Mouse (Mus musculus): ENCODE measurements around the gene Hagh. TPM values are rescaled to one million over a fixed set of nuclear protein-coding genes. Genes with fewer than 3 reads are reported as not detected.

Gene Hagh
- 97.3 and 196 TPM in 2 replicates for polyA plus RNA-seq (2012; rRNA removed; ENCODE audit: low replicate concordance)

GRCm38 (mm10) chr17:24839842-24840241 lies at the start of gene Hagh:
TSS of gene Hagh (plus strand) at chr17:24840143.

GRCm38 (mm10) chr17:24803952-24804951 lies 35.7 kb upstream of the Hagh start, which contains the start of gene Meiob:
TSS of gene Meiob (plus strand) at chr17:24804289.

DNA sequence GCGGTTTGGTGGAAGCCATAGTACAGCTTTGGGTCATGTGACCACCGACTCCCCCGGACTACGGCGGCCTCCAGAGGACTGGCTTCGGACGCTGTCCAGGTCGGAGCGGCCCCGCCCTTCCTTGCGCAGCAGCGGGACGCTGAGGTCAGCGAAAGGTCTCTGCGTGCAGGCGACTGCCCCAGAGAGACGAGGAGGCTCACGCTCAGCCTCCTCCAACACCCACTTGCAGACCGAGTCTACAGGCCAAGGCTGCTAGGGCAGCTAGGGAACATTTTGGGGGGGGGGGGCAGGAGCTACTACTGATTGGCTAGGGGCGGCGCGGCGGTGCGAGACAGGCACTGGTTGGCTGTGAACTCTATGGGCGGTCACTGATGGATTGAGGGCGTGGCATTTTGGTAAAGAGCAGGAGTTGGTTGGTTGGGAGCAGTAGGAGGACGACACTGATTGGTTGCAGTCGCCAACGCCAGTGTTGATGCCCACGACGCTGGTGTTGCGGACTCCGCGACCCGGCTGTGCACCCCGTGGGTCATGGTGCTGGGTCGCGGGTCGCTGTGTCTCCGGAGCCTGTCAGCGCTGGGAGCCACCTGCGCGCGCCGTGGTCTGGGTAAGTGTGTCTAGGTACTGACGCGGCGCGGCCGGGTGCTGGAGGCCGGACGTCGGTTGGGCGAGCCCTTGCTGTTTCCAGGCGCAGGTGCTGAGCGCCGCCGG lies 10.3 kb downstream of the Hagh start, which contains the start of gene Fahd1:
Gene Fahd1 (minus strand): TSS at position 300 of the 708 bp plus-strand sequence.

DNA sequence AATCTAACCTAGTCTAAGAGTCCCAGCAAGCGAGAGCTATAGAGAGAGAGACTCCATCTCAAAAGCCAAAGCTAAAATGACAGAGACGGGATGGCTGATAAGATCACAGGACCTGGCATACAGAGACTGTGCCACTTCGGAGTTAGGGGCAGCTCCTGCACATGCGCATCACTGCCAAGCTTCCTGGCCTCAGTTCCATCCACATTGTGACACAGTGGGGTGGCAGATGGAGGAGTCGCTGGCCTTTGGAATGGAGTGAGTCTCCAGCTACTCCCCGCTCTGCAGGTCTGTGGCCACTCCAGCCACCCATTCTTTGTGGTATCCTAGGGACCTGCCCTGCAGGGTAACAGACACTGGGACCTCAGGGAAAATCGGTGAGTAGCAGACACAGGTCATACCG lies 25.8 kb downstream of the Hagh start, which contains the start of gene Igfals:
Gene Igfals (plus strand): TSS at position 222 of the 400 bp plus-strand sequence.

GRCm38 (mm10) chr17:24886134-24886931 lies 46.4 kb downstream of the Hagh start, which contains the start of the genes Nubp2 and Spsb3:
TSS of gene Nubp2 (minus strand) at chr17:24886349.
TSS of gene Spsb3 (plus strand) at chr17:24886643.

GRCm38 (mm10) chr17:24894995-24895547 lies 55.1 kb downstream of the Hagh start, which contains the start of the genes Eme2 and Mrps34:
TSS of gene Eme2 (minus strand) at chr17:24895087.
TSS of gene Mrps34 (plus strand) at chr17:24895116.

DNA sequence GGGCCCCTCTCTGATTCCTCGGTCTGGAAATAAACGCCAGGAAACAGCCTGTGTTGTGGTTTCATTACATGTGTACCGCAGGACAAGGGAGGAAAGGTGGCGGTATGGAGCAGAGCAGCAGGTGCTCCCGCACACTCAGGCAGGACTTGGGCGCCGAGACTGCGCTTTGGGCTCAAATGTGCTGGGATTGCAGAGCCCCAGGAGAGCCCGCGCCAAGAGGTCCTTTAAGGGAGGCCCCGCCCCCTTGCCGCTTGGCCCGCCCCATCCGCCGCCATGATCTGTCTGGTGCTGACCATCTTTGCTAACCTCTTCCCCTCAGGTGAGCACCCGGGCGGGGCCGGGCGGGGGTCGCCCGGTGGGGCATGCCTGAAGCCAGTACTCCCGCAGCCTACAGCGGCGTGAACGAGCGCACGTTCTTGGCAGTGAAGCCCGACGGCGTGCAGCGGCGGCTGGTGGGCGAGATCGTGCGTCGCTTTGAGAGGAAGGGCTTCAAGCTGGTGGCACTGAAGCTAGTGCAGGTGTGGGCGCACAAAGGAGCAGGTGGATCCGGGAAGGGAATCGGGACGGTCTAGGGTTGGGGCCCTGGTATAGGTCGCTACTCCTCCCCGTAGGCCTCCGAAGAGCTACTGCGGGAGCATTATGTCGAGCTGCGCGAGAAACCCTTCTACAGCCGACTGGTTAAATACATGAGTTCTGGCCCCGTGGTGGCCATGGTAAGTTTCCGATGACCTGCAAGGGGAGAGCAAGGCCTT lies 56.5 kb downstream of the Hagh start, which contains the start of gene Nme3:
Gene Nme3 (plus strand): TSS at position 260 of the 752 bp plus-strand sequence.

Other genes starting within 250 kb of the Hagh start
- 180 and 186 TPM in 2 replicates for gene Tsc2, start 207.5 kb upstream of the Hagh start, polyA plus RNA-seq (2012; rRNA removed; ENCODE audit: low replicate concordance)
- gene Nthl1, start 207.5 kb upstream of the Hagh start, polyA plus RNA-seq (2012; rRNA removed; ENCODE audit: low replicate concordance), result 21.7 and 22.7 TPM in 2 replicates
- 159 and 182 TPM in 2 replicates for gene Slc9a3r2, start 189.8 kb upstream of the Hagh start, polyA plus RNA-seq (2012; rRNA removed; ENCODE audit: low replicate concordance)
- gene Npw, start 181.7 kb upstream of the Hagh start, polyA plus RNA-seq (2012; rRNA removed; ENCODE audit: low replicate concordance), result 0.75 and 0.93 TPM in 2 replicates
- 59.9 and 96.8 TPM in 2 replicates for gene Zfp598, start 170.5 kb upstream of the Hagh start, polyA plus RNA-seq (2012; rRNA removed; ENCODE audit: low replicate concordance)
- gene Syngr3, start 150.2 kb upstream of the Hagh start, polyA plus RNA-seq (2012; rRNA removed; ENCODE audit: low replicate concordance), result 0.24 and 0.55 TPM in 2 replicates
- 32.2 and 33.0 TPM in 2 replicates for gene Gfer, start 144.0 kb upstream of the Hagh start, polyA plus RNA-seq (2012; rRNA removed; ENCODE audit: low replicate concordance)
- 7.8 and 11.2 TPM in 2 replicates for gene Noxo1, start 143.9 kb upstream of the Hagh start, polyA plus RNA-seq (2012; rRNA removed; ENCODE audit: low replicate concordance)
- 62.3 and 93.0 TPM in 2 replicates for gene Tbl3, start 132.5 kb upstream of the Hagh start, polyA plus RNA-seq (2012; rRNA removed; ENCODE audit: low replicate concordance)
- 0.13 and 0.19 TPM in 2 replicates for gene Rnf151, start 122.1 kb upstream of the Hagh start, polyA plus RNA-seq (2012; rRNA removed; ENCODE audit: low replicate concordance)
- 1,499 and 4,382 TPM in 2 replicates for gene Rps2, start 122.0 kb upstream of the Hagh start, polyA plus RNA-seq (2012; rRNA removed; ENCODE audit: low replicate concordance)
- 368 and 449 TPM in 2 replicates for gene Ndufb10, start 115.7 kb upstream of the Hagh start, polyA plus RNA-seq (2012; rRNA removed; ENCODE audit: low replicate concordance)
- gene Rpl3l, start 112.3 kb upstream of the Hagh start, polyA plus RNA-seq (2012; rRNA removed; ENCODE audit: low replicate concordance), result 0.15 and 0.24 TPM in 2 replicates
- 104 and 170 TPM in 2 replicates for gene Msrb1, start 103.5 kb upstream of the Hagh start, polyA plus RNA-seq (2012; rRNA removed; ENCODE audit: low replicate concordance)
- 0.80 and 5.6 TPM in 2 replicates for gene Hs3st6, start 87.2 kb upstream of the Hagh start, polyA plus RNA-seq (2012; rRNA removed; ENCODE audit: low replicate concordance)
- gene Meiob, start 35.9 kb upstream of the Hagh start, polyA plus RNA-seq (2012; rRNA removed; ENCODE audit: low replicate concordance), result 0.10 TPM in 1 of 2 replicates, not detected in the other
- 10.9 and 14.8 TPM in 2 replicates for gene Fahd1, start 10.2 kb downstream of the Hagh start, polyA plus RNA-seq (2012; rRNA removed; ENCODE audit: low replicate concordance)
- gene Igfals, start 25.9 kb downstream of the Hagh start, polyA plus RNA-seq (2012; rRNA removed; ENCODE audit: low replicate concordance), result 50.0 and 143 TPM in 2 replicates
- gene Nubp2, start 46.2 kb downstream of the Hagh start, polyA plus RNA-seq (2012; rRNA removed; ENCODE audit: low replicate concordance), result 32.7 and 38.4 TPM in 2 replicates
- gene Spsb3, start 46.5 kb downstream of the Hagh start, polyA plus RNA-seq (2012; rRNA removed; ENCODE audit: low replicate concordance), result 53.0 and 84.0 TPM in 2 replicates
- 30.9 and 44.6 TPM in 2 replicates for gene Eme2, start 54.9 kb downstream of the Hagh start, polyA plus RNA-seq (2012; rRNA removed; ENCODE audit: low replicate concordance)
- 141 and 210 TPM in 2 replicates for gene Mrps34, start 55.0 kb downstream of the Hagh start, polyA plus RNA-seq (2012; rRNA removed; ENCODE audit: low replicate concordance)
- gene Nme3, start 56.4 kb downstream of the Hagh start, polyA plus RNA-seq (2012; rRNA removed; ENCODE audit: low replicate concordance), result 39.5 and 77.7 TPM in 2 replicates
- gene Mapk8ip3, start 96.8 kb downstream of the Hagh start, polyA plus RNA-seq (2012; rRNA removed; ENCODE audit: low replicate concordance), result 103 and 150 TPM in 2 replicates
- 33.2 and 36.8 TPM in 2 replicates for gene Jpt2, start 120.5 kb downstream of the Hagh start, polyA plus RNA-seq (2012; rRNA removed; ENCODE audit: low replicate concordance)
- gene Cramp1l, start 175.6 kb downstream of the Hagh start, polyA plus RNA-seq (2012; rRNA removed; ENCODE audit: low replicate concordance), result 18.4 and 29.4 TPM in 2 replicates
- 14.3 and 23.1 TPM in 2 replicates for gene Ift140, start 175.9 kb downstream of the Hagh start, polyA plus RNA-seq (2012; rRNA removed; ENCODE audit: low replicate concordance)
- 53.5 and 71.2 TPM in 2 replicates for gene Tmem204, start 243.4 kb downstream of the Hagh start, polyA plus RNA-seq (2012; rRNA removed; ENCODE audit: low replicate concordance)